Mouse (Mus musculus) heart, postnatal 25 days (tissue): ENCODE results near the gene Pde4d. TPM values are rescaled to one million over a fixed set of nuclear protein-coding genes. Genes with fewer than 3 reads are reported as not detected.

Experiments used
- DNase-seq: peaks from one replicate; pipeline ENCODE4 v3.0.0; 2022; ENCODE audit warnings: low spot score
- intact Hi-C: fragments of 180-260 bp; cut with DNase I; formaldehyde crosslinking; loops from one replicate; pipeline ENCODE4 v1.15.1; 2025
- total RNA-seq, 2 experiments: library from RNA; stranded (reverse); gene quantifications; 2 replicates each; pipeline ENCODE4 v1.2.3; 2021

The Pde4d gene
- total RNA-seq, 2 experiments from 2014 or later = 29.1 to 41.2 TPM

DNA sequence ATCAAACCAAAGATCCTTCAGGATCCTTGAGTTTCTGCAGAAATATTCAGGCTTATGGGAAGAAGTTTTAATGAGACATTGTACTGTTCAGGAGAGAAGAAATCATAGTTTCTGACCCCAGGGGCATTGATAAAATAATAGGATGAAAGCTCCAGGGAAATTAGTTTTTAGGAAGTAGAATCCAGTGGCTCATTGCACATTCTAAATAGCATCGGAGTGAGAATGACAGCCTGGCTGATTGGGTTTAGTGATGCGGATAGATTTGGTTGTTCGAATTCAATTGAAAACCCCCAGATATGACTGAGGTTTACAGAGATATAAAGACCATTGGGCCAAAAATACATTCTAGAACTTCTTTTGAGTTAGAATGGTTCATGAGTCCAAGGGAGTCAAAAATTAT is 970.7 kb downstream of the Pde4d start:
- intact Hi-C loops = no loop called here
- no peak for DNase-seq

DNA sequence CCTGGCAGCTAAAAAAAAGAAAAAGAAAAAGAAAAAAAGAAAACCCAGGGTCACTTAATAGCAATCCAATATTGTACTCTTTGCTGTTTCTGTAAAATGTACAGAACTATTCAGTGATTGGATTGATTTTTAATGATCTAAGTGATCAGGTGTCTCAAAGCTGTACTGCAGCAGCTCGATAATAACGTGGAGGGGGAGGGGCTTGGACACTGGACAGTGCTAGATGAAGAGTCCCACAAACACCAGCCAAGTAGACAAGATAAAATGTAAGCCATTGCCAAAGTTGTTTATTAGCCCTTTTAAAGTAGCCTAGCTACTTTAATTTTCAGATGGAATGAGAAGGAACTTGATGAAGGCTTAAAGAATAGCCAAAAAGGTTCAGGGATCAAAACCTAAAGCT is 975.2 kb downstream of the Pde4d start:
- intact Hi-C loops = no loop called here
- DNase-seq = no peak

DNA sequence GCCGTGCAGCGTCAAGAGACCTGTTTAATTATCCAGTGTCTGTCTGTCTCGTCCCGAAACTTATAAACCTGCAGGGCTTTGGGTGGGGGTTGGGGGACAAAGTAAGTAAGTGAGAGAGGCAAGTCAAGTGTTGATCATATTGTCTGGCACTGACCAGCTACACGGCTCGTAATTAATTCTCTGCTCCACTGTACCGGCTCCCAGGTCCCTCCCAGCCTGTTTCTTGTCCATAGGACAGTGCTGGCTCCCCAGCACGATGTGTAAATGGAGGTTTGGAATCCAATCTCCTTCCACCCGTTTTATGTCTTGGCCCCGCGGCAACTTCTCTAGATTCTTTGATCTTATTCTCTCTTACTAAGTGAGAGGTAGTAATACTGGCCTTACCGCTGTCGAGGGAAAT is 975.8 kb downstream of the Pde4d start:
- intact Hi-C loops = no loop called here
- DNase-seq = no peak

DNA sequence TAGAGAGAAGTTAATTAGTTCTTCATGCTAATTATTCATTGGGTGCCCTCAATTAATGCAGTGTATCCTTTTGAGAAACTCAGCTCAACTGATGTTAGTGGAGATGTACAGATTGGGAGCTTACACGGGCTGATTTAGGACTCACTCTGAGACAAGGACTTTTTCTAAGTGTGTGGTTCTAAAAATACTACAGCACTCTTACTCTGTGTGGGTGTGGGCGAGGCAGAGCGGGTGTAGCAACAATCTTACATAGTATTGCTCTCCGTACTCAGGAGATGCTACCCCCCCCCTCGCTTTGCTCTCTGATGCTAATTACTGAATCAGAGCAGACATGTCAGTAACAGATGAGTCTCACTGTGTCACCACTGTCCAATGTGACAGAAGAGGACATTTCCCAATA is 976.3 kb downstream of the Pde4d start:
- intact Hi-C loops = no loop called here
- no peak for DNase-seq

DNA sequence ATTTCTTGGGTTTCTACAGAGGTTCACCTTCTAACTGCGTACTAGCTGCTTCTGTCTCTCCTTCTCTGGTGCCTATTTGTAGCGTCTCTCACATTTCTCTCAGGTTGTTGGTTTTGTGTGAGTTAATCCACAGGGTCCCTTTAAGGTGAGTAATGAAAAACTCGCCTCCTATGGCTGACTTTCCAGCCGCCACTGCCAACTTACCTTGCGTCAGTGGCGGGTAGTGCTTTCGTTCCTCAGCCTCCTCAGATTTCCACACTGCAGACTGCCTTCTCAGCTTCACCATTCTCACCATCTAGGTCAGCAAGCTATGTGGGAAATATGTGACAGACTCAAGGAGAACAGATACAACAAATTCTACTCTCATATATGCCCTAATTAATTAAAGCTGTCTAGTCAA is 977.8 kb downstream of the Pde4d start:
- intact Hi-C loops = no loop called here
- no peak for DNase-seq

DNA sequence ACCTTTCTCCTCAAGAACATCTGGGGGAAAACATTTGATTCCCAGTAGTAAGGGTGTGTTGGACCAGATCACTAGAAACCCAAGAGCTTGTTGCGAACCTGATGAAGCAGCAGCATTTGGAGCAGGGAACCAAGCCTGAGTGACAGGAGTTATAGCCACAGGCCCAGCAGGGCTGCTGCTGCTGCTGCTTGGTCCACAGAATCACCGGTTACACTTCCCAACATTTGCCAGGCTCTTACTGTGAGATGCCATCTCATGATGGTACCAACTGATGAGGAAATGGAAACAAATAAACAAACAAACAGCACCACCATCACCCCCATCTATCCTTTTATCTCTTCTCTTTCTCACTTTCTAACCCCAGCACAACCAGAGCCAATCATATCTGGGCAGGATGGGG is 979.8 kb downstream of the Pde4d start:
- intact Hi-C loops = no loop called here
- DNase-seq = no peak

DNA sequence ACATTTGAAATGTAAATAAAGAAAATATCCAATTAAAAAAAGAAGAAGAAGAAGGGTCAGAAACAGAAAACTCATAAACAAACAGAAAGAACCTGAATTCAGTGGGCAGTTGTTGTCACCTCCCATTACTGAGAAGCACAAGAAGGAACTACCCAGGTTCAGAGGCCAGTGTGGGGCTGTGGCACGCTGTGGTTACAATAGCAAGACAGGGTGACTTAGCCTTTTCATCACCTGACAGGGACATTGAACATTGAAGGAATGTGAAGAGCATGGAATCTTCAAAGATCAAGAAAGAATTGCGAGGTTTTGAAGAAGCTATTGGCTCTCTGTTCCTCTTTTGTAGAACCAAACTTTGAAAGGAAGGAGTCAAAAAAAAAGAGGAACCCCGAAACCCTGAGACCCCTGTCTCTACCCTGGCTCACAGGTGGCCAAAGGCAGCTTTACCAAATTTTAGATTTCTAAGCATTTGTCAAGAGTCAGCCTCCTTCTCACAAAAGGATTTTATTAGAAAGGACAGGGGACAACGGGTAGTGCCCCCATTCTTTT is 987.6 kb downstream of the Pde4d start:
- no peak for DNase-seq
- intact Hi-C loops = no loop called here

DNA sequence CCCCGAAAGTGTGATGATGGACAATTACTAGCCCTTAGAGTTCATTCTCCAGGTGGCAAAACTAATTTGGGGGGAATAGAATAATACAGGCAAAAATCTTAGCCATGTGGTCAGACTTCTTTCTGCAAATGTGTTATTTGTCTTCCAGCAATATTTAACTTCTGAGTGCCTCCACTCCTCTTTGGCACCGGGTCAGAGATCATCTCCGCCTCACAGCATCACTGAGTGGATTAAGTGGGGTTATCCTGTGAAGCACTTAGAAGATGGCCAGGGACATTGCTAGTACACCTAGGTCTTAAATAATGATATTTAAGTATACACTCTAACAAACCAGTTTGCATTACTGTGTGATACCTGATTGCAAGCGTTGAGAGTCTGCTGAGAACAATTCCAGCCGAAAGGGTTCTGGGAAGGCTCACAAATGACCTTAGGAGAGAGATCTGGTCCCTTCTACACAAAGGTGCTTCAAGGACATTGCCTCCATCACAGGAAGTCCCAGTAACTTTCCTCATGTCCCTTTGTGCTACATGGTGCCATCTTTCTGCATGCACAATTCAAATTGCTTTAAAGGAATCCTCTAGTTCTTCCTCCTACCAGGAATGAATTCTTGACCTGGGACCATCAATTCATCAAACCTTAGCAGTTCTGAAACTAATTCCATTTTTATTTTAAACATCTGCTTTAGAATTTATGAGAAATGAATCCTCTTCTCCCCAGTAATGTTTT is 989.9 kb downstream of the Pde4d start:
- intact Hi-C loops = loop anchor here (5.0 kb wide), 2 partner anchors 92 to 202 kb away; no protein-coding TSS in a partner anchor
- DNase-seq = no peak

DNA sequence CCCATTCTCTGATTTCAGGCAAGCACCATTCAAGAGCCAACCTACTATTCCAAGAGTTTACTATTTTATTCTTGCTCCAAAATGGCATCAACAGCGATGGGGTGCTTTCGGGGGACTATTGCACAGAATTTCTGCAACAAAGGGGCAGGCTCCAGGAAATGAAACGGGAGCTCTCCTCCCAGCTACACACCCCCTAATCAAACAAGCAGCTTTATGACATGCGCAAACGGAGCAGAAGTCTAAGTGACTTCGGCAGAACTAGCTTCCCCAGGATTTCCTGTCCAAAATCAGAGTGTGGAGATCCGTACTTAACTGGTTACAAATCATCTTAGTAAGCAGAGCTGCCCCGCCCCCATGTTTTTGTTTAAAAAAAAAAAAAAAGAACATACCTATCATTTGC is 990.6 kb downstream of the Pde4d start:
- peak; percentile 44 for DNase-seq
- intact Hi-C loops = loop anchor here (5.0 kb wide), 2 partner anchors 93 to 203 kb away; no protein-coding TSS in a partner anchor

DNA sequence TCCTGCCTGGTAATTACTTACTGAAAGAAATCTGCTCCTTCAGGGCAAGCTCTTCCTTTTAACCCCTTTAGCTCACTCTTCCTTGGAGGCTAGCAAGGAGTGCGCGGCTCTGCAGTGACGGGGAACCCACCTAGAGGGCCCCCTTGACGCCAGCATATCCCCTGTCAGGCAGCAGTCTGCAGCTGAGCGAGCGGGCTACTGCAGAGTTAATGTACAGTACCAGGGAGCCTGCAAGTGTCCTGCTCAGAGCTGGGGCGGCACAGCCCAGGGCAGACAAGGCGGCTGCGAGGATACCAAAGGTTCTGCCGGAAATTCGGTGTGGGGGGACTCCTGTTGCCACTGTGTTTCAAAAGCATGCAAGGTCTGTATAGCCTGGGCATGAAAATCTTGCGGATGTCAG is 991.1 kb downstream of the Pde4d start:
- peak; percentile 49 for DNase-seq
- intact Hi-C loops = loop anchor here (5.0 kb wide), 2 partner anchors 94 to 204 kb away; no protein-coding TSS in a partner anchor

DNA sequence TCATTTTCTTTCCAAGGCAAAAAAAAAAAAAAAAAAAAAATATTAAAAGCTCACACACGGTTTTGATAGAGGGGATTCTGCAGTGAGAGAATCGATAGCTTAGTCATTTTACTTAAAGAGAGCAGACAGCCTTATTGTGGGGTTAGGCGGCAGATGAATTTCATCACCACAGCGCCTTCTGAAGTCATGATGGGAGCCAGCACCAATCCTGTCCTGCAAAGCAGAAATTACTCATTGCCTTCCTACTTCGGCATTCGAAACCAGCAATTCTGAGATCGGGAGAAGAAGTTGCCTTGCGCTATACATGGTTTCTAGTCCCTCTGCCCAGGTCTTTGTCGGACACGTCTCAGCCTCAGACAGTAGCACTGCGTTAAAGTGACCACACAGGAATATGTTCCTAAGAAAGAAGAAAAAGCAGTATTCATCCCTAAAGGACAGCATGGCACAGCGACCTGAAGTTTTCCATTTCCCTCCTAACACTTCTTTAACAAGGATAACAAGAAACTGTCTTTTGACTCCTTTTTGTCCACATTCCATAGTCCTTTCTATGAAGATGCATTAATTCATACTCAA is 991.7 kb downstream of the Pde4d start:
- intact Hi-C loops = loop anchor here (5.0 kb wide), 2 partner anchors 94 to 204 kb away; no protein-coding TSS in a partner anchor

DNA sequence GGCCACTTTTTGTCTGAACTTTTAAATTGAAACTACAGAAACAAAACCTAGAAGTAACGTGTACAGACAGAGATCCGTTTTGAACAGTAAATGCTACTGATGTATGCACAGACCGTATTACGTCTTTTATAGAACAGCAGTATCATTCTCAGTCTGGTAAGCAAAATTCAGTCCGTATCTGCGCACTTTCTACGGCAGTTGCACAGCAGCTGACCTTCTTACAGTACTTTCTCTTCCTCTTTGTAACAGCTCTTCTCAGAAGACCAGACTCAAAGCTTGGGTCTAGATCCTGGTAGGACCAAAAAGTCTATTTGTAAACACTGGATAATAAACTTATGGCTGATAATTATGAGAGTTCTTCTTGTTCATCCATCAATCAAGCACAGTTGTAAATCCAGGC is 996.4 kb downstream of the Pde4d start:
- intact Hi-C loops = no loop called here
- DNase-seq = no peak

More for the DNA sequence above, 991.7 kb downstream of the Pde4d start:
- no peak for DNase-seq

DNA sequence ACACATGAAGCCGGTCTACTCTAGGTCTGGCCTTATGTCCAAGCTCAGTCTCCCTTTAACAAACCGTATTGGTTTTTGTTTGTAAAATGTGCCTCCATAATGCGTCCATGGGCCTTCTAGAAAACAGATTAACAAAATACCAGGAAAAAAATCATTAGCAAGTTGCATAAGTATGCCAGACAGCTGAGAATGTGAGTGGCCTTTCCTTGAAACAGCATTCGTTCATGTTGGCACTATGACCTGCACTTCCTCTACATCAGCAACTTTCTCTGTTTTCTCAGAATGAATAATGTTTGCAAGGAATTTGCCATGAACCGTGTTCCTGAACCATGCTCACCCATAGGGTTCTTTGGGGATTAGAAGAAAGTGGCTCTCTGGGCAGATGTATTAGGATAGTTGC is 998.4 kb downstream of the Pde4d start:
- no peak for DNase-seq

DNA sequence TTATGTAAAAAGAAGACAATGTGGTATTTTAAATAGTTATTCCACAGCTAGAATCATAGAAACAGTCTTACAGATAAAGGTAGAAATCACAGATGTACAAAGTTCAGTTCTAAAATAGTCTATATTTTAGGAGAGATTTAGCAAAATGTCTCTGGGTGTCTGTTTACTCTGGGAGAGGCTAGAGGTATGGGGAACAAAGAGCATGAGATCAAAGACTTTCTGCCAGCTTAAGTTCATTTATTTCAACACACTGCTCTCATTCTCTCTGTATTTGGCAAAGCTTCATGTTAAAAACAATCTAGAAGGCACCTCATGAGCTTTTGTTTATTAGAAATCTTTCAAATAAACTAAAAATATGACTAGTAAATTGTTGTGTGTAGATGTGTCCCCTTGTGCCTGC is 1024.6 kb downstream of the Pde4d start:
- no peak for DNase-seq
- intact Hi-C loops = no loop called here

More for the DNA sequence above, 998.4 kb downstream of the Pde4d start:
- intact Hi-C loops = no loop called here

DNA sequence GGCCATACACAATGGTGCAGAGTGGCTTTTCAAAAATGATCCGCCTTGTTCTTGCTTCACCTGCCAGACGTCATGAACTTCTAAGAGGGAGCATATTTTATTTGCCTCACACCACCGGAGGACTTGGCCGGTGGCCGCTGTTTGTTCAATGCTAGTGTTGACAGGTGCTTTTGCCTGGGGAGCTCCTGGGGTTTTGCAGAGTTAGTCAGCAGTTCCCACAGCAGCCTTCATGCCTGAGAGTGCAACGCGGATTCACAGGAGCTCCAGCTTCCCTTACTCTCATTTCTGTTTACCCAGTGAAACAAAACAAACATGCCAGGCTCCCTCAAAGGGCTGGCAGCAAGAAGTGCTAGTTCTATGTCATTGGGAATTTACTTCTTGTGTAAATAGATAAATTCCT is 1031.7 kb downstream of the Pde4d start:
- DNase-seq = peak; percentile 11
- intact Hi-C loops = no loop called here

DNA sequence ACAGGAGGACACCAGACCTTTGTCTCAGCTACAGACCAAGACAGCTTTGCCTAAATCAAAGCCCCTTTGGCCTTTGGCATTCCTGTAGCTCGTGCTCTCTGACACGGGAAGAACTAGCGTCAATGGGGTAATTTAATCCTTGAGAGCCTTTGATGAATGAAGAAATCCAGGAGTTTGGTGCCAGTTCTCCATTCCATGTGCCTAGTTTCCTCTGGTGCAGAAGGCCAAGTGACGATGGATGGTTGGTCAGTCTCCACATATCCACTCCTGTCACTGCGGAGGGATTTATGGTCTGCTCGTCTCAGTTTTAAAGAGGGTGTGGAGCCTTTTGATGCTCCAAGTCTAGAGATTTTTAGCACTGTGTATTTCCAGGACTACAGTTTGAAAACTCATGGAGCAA is 1036.4 kb downstream of the Pde4d start:
- intact Hi-C loops = no loop called here
- no peak for DNase-seq

DNA sequence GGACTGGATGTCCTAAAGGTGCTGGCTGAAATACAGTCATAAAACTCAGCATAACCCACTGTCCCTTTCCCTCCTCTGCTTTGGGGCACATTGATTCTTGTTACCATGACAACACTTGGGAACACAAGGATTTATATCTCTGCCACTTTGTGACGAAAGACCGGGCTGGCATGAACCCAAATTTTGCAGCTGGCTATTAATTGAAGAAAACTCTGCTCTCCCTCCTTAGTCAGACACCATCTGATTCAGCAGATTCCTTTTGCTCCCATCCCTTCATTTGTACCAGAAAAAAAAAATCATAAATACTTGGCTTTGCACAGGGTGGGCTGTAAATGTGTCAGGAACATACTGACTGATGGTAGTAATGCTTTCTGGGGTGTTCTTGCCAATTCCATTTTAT is 1037.6 kb downstream of the Pde4d start:
- no peak for DNase-seq
- intact Hi-C loops = no loop called here

DNA sequence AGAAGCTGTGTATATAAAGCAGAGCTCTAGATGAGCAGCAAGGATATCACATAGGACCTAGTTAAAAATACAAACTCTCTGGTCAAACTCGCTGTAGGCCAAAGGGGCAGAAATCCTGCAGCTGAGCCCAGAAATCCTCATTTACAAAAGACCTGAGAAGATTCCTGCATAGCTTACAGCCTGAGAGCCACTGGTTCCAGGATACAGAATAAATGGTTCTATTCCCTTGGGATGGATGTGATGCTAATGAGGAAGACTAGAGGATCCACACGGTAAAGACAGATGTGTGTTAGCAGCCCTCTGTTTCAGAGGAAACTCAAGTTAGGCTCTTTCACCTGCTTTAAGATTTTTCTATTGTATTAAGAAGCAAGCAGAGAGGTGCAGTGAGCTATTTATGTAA is 1041.1 kb downstream of the Pde4d start:
- intact Hi-C loops = no loop called here
- DNase-seq = no peak

DNA sequence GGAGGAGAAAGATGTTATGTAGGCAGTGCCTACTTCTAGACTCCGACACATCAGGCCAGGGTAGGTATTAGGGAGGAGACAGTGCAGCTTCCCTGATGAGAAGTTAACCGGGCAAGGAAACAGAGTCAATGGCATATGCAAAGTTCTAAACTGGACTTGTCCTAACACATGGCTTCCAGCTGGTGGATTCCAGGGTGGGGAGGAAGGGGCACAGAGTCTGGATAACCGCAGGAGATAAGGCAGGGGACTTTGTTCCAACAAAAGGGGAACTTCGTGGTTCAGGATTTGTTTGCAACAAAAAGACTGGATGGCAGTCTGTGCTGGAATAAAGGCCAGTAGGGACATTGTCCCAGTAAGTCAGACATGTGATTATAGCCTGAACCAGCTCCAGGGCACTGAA is 1042.1 kb downstream of the Pde4d start:
- no peak for DNase-seq
- intact Hi-C loops = no loop called here

DNA sequence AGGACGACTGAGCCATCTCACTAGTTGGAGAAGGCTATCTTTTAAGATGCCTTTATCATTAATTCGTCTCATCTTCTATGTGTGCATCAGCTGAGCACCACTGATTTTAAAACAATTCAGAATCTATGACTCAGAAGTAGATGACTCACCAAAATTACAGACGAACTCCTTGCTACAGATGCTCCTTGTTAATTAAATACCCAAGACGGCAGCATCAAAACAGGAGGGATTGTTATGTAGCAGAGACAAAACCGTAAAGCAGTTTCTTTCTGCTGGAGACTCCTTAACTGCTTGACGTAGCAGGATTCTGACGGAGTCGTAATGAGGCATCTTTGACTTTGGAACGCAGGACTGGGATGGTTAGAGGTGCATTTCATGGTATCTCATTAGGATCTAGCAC is 1050.6 kb downstream of the Pde4d start:
- no peak for DNase-seq
- intact Hi-C loops = no loop called here

DNA sequence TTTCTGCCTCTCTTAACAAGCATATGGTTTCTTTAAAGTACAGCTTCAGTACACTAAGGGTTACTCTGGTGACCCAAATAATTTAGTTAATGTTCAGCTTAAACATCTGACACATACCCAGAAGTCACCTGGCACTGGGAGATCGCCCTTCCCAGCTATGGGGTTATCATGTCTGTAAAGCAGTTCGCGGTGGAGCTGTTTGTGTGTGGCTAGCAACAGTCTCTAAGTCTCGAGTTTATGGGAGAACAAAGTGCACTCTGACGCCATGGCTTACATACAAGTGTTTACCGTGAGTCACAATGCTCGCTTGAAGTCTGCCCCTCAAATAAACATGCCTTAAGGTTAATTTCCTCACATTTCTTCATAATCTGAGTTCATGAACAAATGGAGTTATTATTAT is 1053.0 kb downstream of the Pde4d start:
- intact Hi-C loops = no loop called here
- no peak for DNase-seq
